Mouse (Mus musculus) liver, embryonic 14.5 days (tissue): ENCODE measurements around the gene Prop1.

Source experiments
- CTCF ChIP-seq: IDR thresholded peaks from 2 replicates; pipeline ENCODE4 v1.5.1; 2016; ENCODE audit warnings: antibody characterized with exemption, low read depth, control low read depth
- EP300 ChIP-seq: IDR thresholded peaks from 2 replicates; pipeline ENCODE4 v1.6.1; 2016; ENCODE audit warnings: antibody characterized with exemption, low read depth

DNA sequence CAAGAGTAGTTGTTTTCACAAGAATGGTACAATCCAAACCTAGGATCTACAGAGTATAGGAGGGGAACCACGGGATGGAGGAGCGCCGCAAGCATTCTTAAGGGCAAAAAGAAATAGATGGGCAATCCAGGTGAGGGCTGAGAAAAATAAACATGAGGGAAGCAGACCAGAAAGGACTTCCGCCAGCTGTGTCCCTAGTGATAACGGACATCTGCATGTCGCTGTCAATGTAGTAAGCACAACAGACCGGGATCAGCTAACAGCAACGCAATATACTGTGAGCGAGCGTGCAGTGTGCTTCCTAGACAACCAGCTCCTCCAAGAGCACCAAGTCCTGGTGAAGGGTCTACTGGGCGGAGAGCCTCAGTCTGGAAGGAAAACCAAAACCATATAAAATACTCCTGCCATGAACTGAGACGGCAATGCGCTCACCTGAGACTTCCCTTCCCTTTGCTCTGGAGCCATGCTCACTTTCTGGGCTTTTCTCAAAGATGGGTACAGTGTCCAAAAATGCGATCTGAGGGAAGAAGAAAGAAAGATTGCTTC, 23.0 kb downstream of the Prop1 start:
- no peak for TF ChIP-seq CTCF
- no peak for TF ChIP-seq EP300
